Mouse (Mus musculus) urinary bladder, postnatal 14 days (tissue): ENCODE results near the gene Rasgrp3.

Source experiments
- DNase-seq: peaks from one replicate; pipeline ENCODE4 v3.0.0; 2021; ENCODE audit warnings: low spot score

Rasgrp3 gene

GRCm38 (mm10) chr17:75539130-75539529, 103.4 kb downstream of the Rasgrp3 start:
- DNase-seq = no peak

DNA sequence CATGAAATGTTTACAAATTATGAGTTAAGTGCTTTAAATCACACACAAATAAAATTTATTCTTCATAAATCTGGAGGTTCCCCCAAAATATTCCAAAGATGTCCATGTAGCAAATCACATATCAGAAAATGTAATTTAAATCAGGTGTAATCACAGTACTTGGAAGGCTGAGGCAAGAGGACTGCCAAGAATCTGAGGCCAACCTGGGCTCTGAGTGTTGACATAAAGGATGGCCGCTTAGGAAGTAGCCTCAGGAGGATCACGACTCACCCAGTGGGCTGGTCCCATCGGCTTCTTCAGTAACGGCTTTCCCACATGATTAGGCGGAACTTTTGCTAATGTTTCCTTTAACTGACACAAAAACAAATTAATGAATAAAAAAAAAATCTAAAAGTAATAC, 104.1 kb downstream of the Rasgrp3 start:
- no peak for DNase-seq

DNA sequence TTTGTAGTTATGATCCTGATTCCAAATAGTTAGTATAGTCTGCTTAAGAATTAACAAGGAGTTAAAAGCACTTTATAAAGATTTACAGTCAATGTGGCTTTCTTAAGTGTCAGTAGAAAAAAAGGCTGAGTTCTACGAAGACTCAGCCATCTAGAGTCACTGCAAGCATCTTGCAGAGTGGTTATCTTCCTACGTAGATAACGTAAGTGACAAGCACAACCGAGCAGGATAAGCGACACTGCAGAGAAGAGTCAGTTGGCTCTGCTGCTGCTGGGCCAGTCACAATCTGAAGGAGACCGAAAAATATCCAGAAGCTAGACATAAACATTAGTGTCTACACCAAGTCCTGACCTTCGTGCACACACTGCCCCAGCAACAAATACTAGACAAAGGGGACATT, 107.7 kb downstream of the Rasgrp3 start:
- DNase-seq = no peak

- no peak for DNase-seq
Observed at GRCm38 (mm10) chr17:75544262-75544661, 108.6 kb downstream of the Rasgrp3 start.

DNA sequence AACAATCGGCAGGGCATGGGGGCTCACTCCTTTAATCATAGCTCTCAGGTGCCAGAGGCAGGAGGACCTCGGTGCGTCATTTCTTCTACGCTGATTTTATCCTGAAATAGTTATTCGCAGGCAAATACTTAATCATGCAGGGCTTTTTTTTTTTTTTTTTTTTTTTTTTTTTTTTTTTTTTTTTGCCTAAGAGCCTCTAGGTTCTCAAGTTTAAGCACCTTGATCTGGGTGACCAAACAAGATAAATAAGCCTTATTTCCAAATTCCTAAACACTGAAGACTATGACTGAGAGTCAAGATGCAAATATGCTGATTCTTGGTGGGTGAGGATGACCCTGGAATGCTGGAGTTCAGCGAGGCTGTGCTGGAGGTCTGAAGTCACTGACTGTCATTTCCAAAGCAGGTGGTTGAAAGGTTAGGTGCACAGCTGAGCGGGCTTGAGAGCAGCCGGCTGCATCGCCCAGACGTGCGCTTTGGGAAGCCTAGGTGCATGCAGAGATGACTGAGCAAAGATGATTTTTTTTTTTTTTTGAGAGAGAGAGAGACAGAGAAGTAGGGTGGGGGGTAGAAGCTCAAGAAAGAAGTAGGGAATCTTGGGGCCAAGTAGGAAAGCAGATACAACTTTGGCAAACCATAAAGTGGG, 115.2 kb downstream of the Rasgrp3 start:
- no peak for DNase-seq

DNA sequence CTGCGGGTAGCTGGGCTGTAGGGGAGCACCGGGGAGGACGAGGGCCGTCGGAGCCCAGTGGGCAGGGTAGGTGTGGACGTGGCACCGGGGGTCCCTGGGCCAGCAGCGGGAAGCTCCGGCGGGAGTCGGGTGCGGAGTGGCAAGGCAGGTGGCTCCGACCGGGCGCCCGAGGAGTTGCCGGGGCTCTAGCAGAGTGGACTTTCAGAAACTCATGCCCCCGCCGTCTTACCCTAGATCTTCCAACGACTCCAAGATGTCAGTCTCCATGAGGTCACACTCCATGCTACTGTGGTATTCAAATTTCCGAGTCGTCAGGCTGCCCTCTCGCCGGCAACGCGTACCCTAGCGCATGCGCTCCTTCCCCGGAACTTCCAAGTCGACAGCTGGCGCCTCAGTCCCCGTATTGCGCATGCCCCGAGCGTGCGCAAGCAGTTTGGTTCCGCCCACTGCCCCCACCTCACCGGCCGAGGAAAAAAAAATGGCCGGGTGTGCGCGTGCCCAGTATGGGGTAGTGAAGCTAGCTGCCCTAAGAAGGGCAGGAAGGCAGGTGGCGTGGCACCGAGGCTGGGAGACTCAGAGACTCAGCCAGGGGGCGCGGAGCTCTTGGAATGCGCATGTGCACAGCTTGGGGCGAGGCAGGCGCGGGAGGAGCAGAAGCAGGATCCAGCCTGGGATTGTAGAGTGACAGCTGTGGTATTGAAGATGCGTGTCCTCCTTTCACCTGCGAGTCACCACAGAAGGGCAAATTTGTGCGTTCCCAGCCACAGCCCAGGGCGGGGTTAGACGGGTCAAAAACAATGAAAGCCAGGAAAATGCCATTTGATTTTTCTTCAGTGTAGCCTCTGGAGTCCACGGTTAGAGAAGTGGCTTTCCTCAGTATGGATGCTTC, 116.1 kb downstream of the Rasgrp3 start, which contains the start of gene Fam98a:
TSS of gene Fam98a (minus strand) at position 435 of the 889 bp plus-strand sequence.
- DNase-seq = peak; percentile 97

- DNase-seq = no peak
Observed at GRCm38 (mm10) chr17:75557031-75557430, 121.3 kb downstream of the Rasgrp3 start.

- no peak for DNase-seq
Observed at GRCm38 (mm10) chr17:75558041-75558440, 122.3 kb downstream of the Rasgrp3 start.

- no peak for DNase-seq
Observed at GRCm38 (mm10) chr17:75575608-75576007, 139.9 kb downstream of the Rasgrp3 start.
